Mouse (Mus musculus): ENCODE data around the gene Agpat1.

DNA sequence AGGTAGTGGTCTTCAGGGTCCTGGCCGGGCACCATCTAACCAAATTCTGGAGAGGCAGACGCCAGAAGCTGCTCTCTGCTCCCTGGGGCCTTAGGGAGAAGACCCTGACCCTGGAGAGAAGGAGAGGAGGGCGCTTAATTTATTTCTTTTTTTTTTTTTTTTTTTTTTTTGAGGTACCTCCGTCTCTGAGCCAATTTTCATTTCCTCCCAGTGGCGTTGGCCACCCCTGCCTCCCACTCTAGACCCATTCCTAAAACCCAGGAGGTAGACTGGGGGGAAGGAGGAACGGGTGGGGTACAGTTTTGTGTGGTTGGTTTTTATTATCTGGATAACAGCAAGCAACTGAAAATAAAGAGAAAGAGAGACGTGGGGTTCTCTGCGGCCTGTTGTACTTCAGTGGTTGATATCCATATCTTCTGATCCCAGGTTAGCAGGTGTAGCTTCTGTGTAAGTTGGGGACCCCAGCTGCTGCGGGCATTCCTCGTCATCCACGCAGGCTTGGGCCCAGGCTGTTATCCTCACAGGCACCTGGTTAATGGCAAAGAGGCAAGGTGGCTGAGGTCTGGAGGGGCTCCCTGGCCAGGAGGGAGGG lies 9.1 kb downstream of the Agpat1 start:
- TF ChIP-seq EP300 (IDR thresholded peaks at IDR 0.05; ENCODE audit: low read length) (no peak), USF1 (IDR thresholded peaks at IDR 0.05; ENCODE audit: low read depth, low read length) (no peak)
